Mouse (Mus musculus): Measurements from ENCODE around the gene Setd1b.
A peak's percentile ranks its signal among the peaks of the same experiment; 100 is the strongest.
"Not testable (repeated sequence)": the region's sequence is repeated elsewhere in the genome, so short reads cannot be mapped to it uniquely, and the experiment has no call there.

The Setd1b gene

DNA sequence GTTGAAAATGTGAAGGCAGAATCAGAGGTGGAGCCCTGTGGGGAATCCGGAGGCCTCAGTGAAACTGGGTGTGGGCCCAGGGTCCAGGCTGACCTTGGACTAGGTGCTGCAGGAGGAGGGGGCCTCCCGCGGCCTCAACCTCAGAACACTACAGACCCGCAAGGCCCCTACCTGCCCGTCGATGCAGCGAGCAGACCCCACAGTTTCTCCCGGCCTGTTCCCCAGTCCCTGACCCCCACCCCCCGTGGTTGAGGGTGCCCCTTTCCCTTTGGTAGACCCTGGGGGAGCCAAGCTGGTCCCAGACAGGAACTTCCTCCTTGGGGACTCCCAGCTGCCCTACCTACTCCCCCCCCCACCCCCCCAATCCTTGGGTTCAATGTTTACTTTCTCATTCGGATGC is 24.4 kb downstream of the Setd1b start:
- no peak for DNase-seq

DNA sequence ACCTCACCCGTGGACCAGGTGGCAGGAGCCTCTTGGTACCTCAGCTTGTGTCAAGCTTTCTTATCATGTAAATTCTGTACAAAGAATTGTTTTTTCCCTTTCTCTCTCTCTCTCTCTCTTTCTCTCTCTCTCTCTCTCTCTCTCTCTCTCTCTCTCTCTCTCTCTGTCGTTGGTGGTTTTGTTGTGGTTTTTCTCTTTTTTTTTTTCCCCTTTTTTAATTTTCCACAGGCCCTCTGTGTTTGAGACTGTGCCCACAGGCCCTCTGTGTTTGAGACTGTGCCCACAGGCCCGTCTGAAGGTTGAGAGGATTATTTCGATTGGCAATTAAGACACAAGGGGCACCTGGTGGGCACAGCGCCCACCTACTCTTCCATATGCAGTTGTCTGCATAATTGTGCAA is 25.6 kb downstream of the Setd1b start:
- DNase-seq, result no peak

DNA sequence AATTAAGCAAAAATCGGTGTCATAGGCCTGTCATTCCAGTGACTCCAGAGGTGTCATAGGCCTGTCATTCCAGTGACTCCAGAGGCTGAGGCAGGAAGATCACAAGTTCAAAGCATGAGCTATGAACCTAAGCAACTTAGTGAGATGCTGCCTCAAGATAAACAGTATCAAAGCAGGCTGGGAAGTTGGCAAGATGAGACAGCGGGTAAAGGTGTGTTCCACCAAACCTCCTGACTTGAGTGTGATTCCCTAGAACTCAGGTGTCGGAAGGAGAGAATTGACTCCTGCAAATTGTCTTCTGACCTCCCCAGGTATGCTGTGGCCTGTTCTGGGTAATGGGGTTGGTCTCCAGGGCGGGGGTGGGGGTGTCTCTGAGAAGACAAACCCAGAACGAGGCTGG is 27.3 kb downstream of the Setd1b start, which contains the start of gene Psmd9:
Psmd9 (plus strand) TSS at position 130 of the 400 bp plus-strand sequence.
- DNase-seq, result no peak

DNA sequence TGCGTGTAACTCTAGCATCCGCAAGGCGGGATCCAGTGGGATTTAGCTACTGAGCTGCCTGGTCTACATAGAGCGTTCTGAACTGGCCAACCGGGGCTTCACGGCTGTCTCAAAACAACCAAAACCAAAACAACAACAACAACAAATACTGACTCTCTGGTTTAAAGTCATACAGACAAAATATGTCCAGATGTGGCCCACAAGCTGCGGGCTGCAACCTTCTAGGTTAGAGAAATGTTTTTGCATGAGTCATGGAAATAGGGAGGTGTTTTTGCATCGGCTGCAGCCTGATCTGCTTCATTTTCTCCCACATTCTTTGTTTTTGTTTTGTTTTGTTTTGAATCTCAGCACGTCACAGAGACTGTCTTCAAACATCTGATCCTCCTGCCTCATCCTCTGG is 28.4 kb downstream of the Setd1b start:
- no peak for DNase-seq

DNA sequence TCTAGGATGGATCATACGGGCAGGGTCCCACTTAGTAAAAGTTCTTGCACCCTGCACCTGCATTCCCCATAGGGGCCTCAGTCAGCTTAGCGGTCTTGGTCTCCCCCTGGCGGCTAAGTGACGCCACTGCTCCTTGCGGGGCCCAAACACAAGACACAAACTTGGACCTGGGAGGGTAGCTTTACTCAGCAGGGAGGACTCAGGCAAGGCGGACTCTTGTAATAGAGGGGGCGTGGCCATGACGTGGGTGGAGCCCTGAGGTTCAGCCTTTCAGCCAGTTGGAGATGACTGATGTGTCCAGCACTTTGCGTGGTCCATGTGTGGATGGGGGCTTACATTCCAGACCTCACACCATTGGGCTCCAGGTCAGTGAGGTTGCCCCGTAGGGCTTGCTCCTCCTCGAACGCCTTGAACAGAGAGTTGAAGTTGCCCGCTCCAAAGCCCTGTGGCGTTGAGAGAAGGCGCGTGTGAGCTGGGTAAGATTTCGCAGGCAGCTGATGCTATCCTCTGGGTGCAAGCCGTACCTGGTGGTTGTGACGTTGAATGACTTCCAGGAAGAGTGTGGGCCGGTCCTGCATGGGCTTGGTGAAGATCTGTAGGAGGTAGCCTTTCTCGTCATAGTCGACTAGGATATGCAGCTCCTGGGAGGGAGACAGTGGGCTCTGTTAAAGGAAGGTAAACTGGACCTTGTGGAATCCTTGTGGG is 29.8 kb downstream of the Setd1b start:
- peak; percentile 90 for DNase-seq

DNA sequence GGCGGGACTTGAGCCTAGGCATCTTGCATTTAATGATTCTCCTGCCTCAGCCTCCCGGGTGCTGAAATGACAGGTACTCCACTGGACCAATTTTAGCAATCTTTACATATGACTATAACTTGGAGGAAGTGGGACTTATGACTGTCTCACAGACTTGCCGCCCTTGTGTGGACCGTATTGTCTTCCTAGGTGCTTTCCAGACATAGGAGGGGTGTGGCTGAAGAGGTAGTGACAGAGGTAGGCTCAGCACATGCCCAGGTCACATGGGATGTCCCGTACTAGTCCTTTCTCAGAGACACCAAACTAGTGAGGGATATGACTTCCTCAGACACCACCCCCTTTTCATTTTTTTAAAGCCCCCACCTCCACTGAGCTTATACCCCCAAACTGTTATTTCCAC is 36.8 kb downstream of the Setd1b start:
- DNase-seq, result no peak

DNA sequence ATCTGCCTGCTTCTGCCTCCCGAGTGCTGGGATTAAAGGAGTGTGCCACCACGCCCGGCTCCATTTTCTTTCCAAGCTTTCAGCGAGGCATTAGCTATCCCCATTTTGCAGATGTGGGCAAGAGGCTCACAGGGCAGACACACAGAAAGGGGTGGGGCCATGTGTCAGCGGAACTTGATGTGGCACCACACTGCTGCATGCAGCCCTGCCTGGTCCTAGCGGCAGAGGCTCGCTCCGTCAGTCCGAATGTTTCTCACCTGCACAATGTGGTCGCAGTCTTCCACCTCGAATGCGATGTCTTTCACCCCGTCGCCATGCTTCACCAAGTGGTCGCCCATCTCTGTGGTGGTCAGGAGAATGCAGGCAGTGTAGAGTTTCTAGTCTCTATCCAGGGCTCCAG is 38.4 kb downstream of the Setd1b start:
- DNase-seq, result no peak

DNA sequence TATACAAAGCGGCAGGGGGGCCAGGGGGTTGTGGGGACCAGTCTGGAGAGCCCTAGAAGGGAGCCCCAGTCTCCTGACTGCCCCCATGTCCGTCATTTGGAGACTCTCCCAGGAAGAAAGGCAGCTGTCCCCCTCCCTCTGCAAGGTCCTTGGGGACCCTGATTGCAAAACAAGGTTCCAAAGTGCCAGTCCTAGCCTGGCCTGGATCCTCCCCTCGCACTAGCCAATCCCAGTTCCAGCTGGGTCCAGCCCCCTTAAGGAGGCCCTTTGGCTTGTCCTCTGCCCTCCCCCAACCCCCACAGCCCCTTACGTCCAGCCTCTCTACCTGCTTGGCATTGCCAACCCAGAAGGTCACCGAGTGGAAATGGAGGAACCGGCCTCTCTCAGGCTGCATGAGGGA is 39.5 kb downstream of the Setd1b start:
- DNase-seq, result no peak

DNA sequence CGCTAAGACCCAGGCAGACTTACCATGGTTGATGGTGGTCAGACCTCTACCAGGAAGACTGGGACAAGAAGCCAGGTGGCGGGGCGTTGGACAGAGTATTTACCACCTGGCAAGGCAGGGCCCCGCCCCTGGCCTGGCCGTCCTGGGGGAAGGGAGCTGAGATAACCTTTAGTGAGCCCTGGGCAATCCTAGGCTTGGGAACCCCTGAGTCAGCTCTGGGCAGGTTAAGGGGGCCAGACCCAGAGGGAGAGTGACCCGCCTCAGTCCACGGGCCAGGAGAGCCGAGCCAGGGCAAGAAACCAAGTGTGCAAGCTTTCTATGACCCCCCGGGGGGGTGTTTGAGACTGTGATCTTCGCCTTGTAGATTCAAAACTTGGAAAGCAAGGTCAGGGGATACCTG is 40.7 kb downstream of the Setd1b start, which contains the start of gene Hpd:
Hpd (minus strand) TSS at position 77 of the 400 bp plus-strand sequence.
- DNase-seq, result no peak

DNA sequence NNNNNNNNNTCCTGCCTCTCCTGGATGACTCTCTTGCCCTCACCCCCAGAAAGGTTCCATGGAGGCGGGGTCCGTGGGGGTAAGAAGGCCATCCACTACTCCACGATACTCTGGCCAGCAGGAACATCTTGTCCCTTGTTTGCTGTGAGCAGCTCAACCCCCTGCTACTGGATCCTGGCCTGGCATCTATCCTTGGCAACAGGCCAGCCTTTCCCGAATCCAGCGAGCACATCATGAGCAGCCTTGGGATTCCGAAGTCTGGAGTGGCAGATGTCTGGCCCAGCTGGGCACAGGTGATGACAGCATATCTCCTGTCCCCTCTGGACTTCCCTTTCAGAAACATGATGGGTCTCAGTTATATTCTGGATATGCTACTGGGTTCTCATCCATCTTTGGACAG is 44.0 kb downstream of the Setd1b start:
- no peak for DNase-seq

DNA sequence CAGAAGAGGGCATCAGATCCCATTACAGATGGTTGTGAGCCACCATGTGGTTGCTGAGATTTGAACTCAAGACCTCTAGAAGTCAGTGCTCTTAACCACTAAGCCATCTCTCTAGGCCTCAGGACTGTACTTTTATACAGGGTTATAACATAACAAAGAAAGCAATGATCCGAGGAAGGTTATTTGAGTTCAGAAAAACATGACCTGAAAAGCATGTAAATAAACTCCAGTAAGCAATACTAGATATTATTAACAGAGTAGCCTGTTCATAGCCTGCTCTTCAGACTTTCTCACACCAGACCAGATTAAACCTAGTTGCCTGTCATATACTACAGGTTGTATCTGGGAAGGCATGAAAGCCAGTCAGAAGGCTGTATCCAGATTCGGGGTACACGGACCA is 45.3 kb downstream of the Setd1b start:
- DNase-seq, result no peak

DNA sequence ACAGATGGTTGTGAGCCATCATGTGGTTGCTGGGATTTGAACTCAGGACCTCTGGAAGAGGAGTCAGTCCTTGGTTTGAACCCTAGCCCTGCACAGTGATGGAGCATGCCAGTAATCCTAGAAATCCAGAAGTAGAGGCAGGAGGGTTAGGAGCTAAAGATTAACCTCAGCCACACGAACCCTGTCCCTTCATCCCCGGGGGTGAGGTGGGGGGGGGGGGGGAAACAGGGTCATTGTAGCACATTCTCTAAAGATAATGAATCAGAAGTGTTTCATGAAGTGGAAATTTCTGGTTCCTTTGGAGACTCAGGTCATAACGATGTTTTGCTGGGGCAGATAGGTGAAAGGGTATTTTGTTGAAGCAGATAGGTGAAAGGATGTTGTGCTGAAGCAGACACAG is 48.9 kb downstream of the Setd1b start:
- no peak for DNase-seq

DNA sequence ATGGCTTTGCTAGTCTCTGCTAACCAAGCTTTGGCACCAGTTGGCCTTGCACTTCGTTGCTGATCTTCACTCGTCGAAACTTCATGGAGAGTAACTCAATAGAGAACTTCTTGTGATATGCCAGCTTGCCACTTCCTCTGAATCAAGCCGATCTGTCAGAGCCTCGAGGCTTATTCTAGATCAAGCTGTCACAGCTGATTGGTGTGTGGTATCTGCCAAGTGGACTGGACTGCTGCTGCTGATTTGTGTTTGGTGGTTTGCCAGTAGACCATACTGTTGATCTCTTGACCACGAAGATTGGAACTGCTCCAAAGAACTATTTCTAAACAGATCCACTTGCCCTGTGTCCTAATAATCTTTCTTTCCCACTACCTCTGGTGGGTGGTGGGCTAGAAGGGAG is 49.4 kb downstream of the Setd1b start:
- DNase-seq, result no peak

DNA sequence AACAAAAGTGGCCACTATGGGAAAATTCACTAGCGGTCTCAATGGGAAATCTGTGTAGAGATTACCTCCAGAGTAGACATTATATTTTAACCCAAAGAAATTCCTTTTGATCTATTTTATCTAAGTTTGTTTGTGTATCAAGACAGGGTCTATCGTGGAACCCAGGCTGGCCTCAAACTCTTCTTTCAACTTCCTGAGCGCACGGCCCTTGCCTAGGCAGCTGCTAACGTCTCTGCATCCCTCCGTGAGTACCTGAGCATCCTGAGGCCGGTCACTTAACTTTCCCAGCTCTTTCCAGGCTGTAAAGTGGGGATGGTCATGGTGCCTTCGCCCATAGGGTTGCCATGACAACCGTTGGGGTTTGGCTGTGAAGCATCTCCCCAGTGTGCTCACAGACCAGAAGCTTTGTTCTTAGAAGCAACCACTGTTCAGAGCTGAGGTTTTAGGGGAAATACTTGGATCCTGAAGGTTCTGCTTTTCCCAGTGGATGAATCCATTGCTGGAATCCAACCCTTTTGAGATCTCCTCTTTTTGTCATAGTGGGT is 50.7 kb downstream of the Setd1b start:
- DNase-seq, result no peak

DNA sequence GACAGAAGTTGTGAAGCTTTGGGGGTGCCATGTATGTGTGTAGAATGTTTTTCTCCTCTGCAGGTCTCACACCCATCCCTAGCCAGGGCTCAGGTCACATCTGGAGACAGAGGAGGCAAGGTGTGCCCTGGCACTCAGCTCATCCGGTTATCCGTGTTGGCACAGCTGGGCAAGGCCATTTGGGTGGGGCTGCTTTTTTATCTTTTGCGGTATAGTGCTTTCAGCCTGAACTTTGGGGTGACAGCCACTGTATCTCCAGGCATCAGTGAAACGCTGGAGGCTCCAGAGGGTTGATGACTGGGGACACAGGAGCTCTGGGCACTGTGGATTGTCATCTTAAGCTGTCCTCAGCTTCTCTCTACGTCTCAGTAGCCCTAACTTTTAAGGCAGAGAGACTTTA is 51.4 kb downstream of the Setd1b start:
- DNase-seq, result no peak

DNA sequence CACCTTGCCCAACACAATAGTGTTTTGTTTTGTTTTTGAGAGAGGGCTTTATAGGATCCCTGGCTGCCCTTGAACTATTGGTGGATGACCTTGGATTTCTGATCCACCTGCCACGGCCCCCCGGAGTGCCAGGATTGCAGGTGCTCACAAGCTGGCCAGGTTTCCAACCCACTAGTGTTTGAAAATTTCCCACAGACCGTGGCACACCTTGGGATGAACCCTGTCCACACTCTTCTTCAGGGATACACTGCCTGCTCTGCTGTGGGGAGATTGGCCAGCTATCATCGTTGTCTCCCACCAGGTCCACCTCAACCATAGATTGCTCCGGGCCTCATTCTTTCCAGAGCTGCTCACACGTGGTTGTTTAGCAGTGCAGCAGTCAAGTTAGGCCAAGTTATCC is 52.9 kb downstream of the Setd1b start:
- DNase-seq, result no peak

DNA sequence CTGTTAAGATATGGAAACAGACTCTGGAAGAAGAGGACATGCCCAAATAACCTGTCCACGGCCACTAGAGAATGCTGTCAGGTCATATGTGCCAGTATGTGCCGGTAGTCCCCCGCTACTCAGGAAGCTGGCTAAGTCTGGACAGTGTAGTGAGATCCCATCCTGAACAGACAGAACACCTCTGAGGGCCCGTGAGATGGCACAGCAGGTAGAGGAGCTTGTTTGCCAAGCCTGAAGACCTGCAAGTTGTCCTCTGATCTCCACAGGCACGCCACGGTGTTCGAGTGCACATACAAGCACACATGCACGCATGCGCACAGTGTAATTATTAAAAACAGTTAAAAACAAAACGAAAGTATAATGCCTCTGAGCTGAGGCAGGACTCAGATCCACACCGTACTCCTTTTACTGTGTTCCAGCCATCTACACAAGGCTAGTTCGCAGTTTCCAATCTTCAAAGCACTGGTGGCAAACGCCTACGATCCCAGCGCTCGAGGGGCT is 53.6 kb downstream of the Setd1b start:
- no peak for DNase-seq

DNA sequence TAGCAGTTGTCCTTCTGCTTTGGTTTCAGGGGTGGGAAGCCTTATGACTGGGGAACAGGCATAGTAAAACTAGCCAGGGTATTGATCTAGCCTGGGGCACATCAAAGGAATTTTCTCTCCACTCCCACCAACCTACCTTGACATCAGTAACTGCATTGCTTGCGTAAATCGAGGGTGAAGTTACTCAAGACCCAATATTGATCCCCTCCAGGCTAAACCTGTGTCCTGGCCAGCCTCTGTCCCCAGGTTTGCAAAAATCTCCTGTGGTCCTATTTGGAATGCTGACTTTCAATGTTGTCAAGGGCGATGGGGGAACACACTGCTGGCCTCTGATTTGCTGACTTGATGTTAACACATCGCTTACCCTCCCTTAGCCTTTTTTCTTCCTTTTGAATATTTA is 54.8 kb downstream of the Setd1b start:
- DNase-seq, result no peak

DNA sequence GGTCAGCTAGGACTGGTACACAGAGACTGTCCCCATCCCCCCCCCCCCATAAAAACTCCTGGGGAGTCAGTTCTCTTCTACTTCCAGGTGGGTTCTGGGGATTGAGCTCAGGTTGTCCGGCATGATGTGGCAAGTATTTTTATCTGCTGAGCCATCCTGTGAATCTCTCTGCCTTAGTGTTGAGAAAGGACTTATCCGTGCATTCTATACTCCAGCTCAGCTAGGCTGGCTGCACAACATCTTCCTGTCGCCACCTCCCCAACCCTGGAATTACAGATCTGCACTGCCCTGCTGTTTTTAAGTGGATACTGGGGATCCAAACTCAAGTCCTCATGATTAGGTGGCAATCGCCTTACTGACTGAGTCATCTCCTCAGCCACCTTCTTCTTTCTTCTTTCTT is 56.5 kb downstream of the Setd1b start:
- no peak for DNase-seq

DNA sequence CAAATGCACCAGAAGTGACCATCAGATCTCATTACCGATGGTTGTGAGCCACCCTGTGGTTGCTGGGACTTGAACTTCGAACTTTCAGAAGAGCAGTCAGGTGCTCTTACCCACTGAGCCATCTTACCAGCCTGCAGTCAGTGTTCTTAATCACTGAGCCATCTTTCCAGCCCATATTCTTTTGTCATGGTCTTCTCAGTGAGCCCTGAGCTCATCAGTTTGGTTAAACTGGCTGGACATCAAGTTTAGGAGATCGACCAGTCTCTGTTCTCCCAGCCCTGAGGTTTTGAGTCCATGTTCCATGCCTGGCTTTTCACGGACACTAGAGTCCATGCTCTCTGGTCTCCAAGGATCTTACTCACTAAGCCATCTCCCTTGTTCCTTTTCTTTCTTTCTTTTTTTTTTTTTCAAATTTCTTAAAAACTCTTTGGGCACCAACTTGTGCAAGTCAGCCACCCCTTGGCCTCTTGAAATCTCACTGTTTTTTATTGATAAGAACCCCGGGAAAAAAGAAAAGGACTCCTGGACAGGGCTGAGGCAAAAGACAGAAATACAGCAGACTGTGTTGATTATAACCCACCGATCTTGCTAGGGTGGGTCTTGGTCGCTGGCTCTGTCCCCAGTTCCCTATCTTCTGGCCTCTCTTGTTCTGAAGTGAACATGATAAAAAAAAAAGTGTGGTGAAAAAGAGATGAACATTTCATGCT is 59.0 kb downstream of the Setd1b start:
- DNase-seq, result not testable (repeated sequence)

DNA sequence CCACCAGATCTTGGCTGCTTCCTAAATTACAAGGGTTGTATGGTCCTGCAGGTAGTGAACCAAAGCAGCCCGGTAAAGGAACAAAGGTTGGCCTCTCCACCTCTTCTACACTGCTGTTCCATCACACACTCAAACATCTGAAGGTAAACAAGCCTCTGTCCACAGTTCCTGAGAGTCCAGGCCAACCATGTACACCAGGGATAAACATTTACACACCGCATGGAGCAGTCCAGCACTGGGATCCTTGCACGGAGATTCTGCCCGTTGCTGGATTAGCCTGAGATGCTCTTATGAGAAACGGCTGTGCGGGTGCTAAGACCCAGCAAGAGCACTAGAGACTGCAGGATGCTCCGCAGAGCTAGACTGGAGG is 59.5 kb downstream of the Setd1b start:
- DNase-seq, result no peak

DNA sequence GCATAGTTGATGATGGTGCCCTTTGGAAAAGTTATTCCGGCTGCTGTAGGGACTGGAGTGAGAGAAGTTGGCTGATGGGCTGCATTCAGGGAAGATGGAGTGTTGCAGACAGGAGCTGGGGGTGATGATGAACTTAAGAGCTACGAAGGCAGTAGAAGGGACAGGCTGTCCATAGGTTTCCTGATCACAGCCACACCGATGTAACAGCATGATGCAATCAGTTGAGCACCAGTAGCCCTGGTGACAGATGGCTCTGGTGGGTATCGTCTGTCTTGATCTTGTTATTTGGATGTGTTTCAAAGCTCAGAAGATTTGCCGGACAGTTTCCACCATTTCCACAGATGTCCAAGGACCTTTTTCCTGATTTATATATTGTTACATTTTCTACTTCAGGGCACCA is 60.0 kb downstream of the Setd1b start:
- DNase-seq, result no peak

DNA sequence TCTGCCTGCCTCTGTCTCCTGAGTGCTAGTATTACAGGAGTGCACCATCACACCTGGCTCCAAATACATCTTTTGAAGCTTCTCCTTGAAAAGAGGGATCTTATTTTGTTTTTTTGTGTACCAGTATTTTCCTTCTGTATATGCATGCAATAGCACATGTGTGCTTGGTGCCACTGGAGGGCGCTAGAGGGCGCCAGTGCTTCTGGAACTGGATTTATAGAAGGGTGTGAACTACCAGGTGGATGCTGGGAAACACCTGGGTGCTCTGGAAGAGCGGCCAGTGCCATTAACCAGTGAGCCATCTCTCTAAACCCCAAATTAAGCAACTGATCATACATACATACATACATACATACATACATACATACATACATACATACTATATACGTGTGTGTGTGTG is 60.8 kb downstream of the Setd1b start:
- DNase-seq, result not testable (repeated sequence)

DNA sequence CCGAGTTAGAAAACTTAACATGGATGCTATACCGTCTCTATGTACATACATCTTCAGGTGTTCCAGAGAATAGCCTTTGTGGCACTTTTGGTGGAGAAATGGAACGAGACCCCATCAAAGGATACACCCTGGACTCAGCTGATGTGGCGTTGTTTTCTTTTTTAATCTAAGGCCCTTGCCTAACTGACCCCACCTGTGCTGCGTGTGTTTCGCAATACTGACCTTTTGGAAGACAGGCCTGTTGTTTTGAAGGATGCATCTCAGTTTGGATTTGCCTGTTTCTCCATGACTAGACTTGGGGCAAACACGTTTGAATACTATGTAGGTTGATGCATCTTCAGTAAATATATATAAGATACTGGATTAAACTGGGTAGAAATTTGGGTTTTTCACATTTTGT is 61.6 kb downstream of the Setd1b start:
- DNase-seq, result not testable (repeated sequence)

Data from lung, postnatal 36 days (tissue).